Comparison of ENCODE assay signal across 13 mouse cellular contexts in genomic region chr17:27777823-27778222, GRCm38 (mm10). TPM values are rescaled to one million over a fixed set of nuclear protein-coding genes. Genes with fewer than 3 reads are reported as not detected.
DNase-seq lines count a peak whose midpoint lies in the region; ATAC-seq lines count a peak whose summit lies in the region.
"Had no signal": no experiment of that assay in that cellular context is flagged by ENCODE, and none has a peak within 500 bp of the region (broad histone marks: within the 10 kb centered on the region; RNA-seq: fewer than 3 reads in every experiment).

No protein-coding gene starts in this region.

- peaks cover 90% of the 10 kb centered on the region for H3K36me3 ChIP-seq in erythroblast, embryonic 14.5 days (ENCODE audit: control insufficient read depth)
- H3K36me3 ChIP-seq in lung, embryonic 16.5 days (ENCODE audit: control insufficient read depth, insufficient read depth, low read length): peaks cover 2% of the 10 kb centered on the region
- H3K36me3 ChIP-seq: heart, embryonic 15.5 days had no signal

- peak overlapping the region; percentile 64 for H3K4me3 ChIP-seq in erythroblast, embryonic 14.5 days (replicated peaks)
- no peak overlapping the region for H3K4me3 ChIP-seq in lung, embryonic 16.5 days (ENCODE audit: low read length)
- H3K4me3 ChIP-seq: embryonic facial prominence, embryonic 13.5 days; heart, embryonic 15.5 days had no signal

- no peak overlapping the region for H3K27ac ChIP-seq in lung, embryonic 16.5 days (ENCODE audit: low read length)
- H3K27ac ChIP-seq: embryonic facial prominence, embryonic 13.5 days; heart, embryonic 15.5 days had no signal

- no peak overlapping the region for H3K4me2 ChIP-seq in lung, embryonic 16.5 days (ENCODE audit: low read depth, low read length)
- H3K4me2 ChIP-seq: embryonic facial prominence, embryonic 13.5 days; heart, embryonic 15.5 days had no signal

- H3K4me1 ChIP-seq in erythroblast, embryonic 14.5 days (ENCODE audit: control insufficient read depth): peaks cover 82% of the 10 kb centered on the region
- peaks cover 4% of the 10 kb centered on the region for H3K4me1 ChIP-seq in lung, embryonic 16.5 days (replicated peaks; ENCODE audit: control insufficient read depth, insufficient read depth, low read length)

- WGBS in lung, embryonic 16.5 days: 47% methylated on average over 6 of the region's 6 CpGs

- no peaks in the 10 kb centered on the region for H3K27me3 ChIP-seq in erythroblast, embryonic 14.5 days (ENCODE audit: control insufficient read depth)
- no peaks in the 10 kb centered on the region for H3K27me3 ChIP-seq in lung, embryonic 16.5 days (ENCODE audit: control insufficient read depth, insufficient read depth, low read depth, low read length)
- H3K27me3 ChIP-seq: embryonic facial prominence, embryonic 13.5 days; heart, embryonic 15.5 days had no signal

- peak; percentile 27 for DNase-seq in MN1 (ENCODE audit: low spot score)
- DNase-seq in spleen, postnatal 14 days (ENCODE audit: low spot score in 2 of 2): peak; percentile 38 to 42
- no peak for DNase-seq in layer of hippocampus, adult 9-11 months
- DNase-seq in layer of hippocampus, postnatal 14 days (ENCODE audit: low spot score in 2 of 2): no peak
- no peak for DNase-seq in heart, adult 18-20 months
- DNase-seq: cerebellum, adult 18-20 months; kidney, adult 2 months had no signal

- ATAC-seq in lung, embryonic 16.5 days (ENCODE audit: low read depth): peak; percentile 38; the same call in 1 of the 2 replicates

- H3K9me3 ChIP-seq in erythroblast, embryonic 14.5 days (ENCODE audit: control insufficient read depth, low read length): no peaks in the 10 kb centered on the region
- no peaks in the 10 kb centered on the region for H3K9me3 ChIP-seq in lung, embryonic 16.5 days (ENCODE audit: control insufficient read depth, low read length)
- H3K9me3 ChIP-seq: embryonic facial prominence, embryonic 13.5 days; heart, embryonic 15.5 days had no signal

- H3K9ac ChIP-seq in lung, embryonic 16.5 days (ENCODE audit: low read length): no peak overlapping the region
- H3K9ac ChIP-seq: embryonic facial prominence, embryonic 13.5 days; heart, embryonic 15.5 days had no signal

RNA-seq across cellular contexts. Expression of gene D17Wsu92e, which starts 42.6 kb away (rescaled TPM):
- 10.7 and 13.7 TPM in 2 replicates for polyA plus RNA-seq in erythroblast, embryonic 14.5 days (2012)
- polyA plus RNA-seq in lung, embryonic 16.5 days (2015; fragmentation: Nextera tagmentation; extraction: Ambion mirVana): 14.6 and 16.9 TPM in 2 replicates
- total RNA-seq in layer of hippocampus, postnatal 14 days (2021): 100 to 1,000 TPM; 121 to 130 TPM
- total RNA-seq in heart, adult 18-20 months (2021): 100 to 1,000 TPM; 138 to 145 TPM

RNA-seq across cellular contexts. Expression of gene Spdef, which starts 49.1 kb away (rescaled TPM):
- 0.07 TPM in 1 of 2 replicates, not detected in the other for polyA plus RNA-seq in erythroblast, embryonic 14.5 days (2012)
- polyA plus RNA-seq in lung, embryonic 16.5 days (2015; fragmentation: Nextera tagmentation; extraction: Ambion mirVana): 2.4 and 2.6 TPM in 2 replicates
- under 1 TPM; 0.25 to 0.26 TPM for total RNA-seq in layer of hippocampus, postnatal 14 days (2021)
- under 1 TPM in 1 of 2 experiments, not detected in 1; 0.18 TPM for total RNA-seq in heart, adult 18-20 months (2021)
- total RNA-seq: layer of hippocampus, postnatal 25 days; liver, adult 2 months had no signal
- polyA plus RNA-seq: embryonic facial prominence, embryonic 13.5 days had no signal

Comparison
In these comparisons a context has a peak if more than half of its experiments do, and no peak if none do; other contexts are left out.
1. DNase-seq: peak in MN1 (single experiment) and spleen, postnatal 14 days (2 of 2); none in layer of hippocampus, adult 9-11 months (single experiment), layer of hippocampus, postnatal 14 days (0 of 2) and heart, adult 18-20 months (0 of 2).